In genomic region chr9:121107643-121108042, GRCm38 (mm10) we compare ENCODE assay signal across 7 mouse cellular contexts.
DNase-seq lines count a peak whose midpoint lies in the region; ATAC-seq and TF ChIP-seq lines count a peak whose summit lies in the region.

No protein-coding gene starts in this region.

- TF ChIP-seq EP300 in heart, adult 2 months (IDR thresholded peaks at IDR 0.05; ENCODE audit: insufficient read depth, low read depth, low read length), result no peak

- ATAC-seq in neural tube, embryonic 13.5 days (ENCODE audit: low read depth), result peak; percentile 70

- H3K79me2 ChIP-seq in heart, adult 2 months (replicated peaks; ENCODE audit: control insufficient read depth, insufficient read depth, low read length), result no peaks in the 10 kb centered on the region

- no peak for TF ChIP-seq CTCF in heart, adult 2 months (IDR thresholded peaks at IDR 0.05)

- no peak overlapping the region for H3K4me2 ChIP-seq in neural tube, embryonic 13.5 days

- no peak for DNase-seq in neural tube, embryonic 10.5 days (ENCODE audit: extremely low spot score, low spot score)
- DNase-seq in cerebellum, postnatal 14 days, result peak; percentile 98 to 99
- peak; percentile 48 to 77 for DNase-seq in heart, adult 2 months
- DNase-seq in layer of hippocampus, adult 9-10 months (ENCODE audit: low spot score), result peak; percentile 42
- peak; percentile 89 to 91 for DNase-seq in right cerebral cortex, postnatal 10 days (ENCODE audit: low spot score in 2 of 2)
- DNase-seq in B cell, adult 2 months, result no peak

- H3K36me3 ChIP-seq in neural tube, embryonic 13.5 days, result no peaks in the 10 kb centered on the region
- H3K36me3 ChIP-seq in heart, adult 2 months (ENCODE audit: control insufficient read depth, insufficient read depth, low read length), result no peaks in the 10 kb centered on the region

- TF ChIP-seq POLR2A in heart, adult 2 months (IDR thresholded peaks at IDR 0.05; ENCODE audit: insufficient read depth, low read depth, low read length), result no peak

- intact Hi-C loops in heart, adult 2 months (cut with DNase I), result no loop called here

- H3K4me1 ChIP-seq in neural tube, embryonic 13.5 days (replicated peaks), result peaks cover 51% of the 10 kb centered on the region
- no peaks in the 10 kb centered on the region for H3K4me1 ChIP-seq in heart, adult 2 months (ENCODE audit: control insufficient read depth, insufficient read depth, low read length)

- no peak overlapping the region for H3K4me3 ChIP-seq in neural tube, embryonic 13.5 days
- H3K4me3 ChIP-seq in heart, adult 2 months, result no peak overlapping the region

- 49% methylated on average over 5 of the region's 5 CpGs for WGBS in neural tube, embryonic 13.5 days
- 29% methylated on average over 5 of the region's 5 CpGs for WGBS in heart, adult 2 months

- H3K9ac ChIP-seq in neural tube, embryonic 13.5 days, result no peak overlapping the region; the same call in 1 of the 2 replicates
- H3K9ac ChIP-seq in heart, adult 2 months (ENCODE audit: low read depth, low read length), result no peak overlapping the region

- no peaks in the 10 kb centered on the region for H3K27me3 ChIP-seq in neural tube, embryonic 13.5 days
- H3K27me3 ChIP-seq in heart, adult 2 months (ENCODE audit: control insufficient read depth, insufficient read depth, low read length), result no peaks in the 10 kb centered on the region

- peak overlapping the region; percentile 61 for H3K27ac ChIP-seq in neural tube, embryonic 13.5 days (replicated peaks)
- H3K27ac ChIP-seq in heart, adult 2 months, result no peak overlapping the region

- H3K9me3 ChIP-seq in neural tube, embryonic 13.5 days, result no peaks in the 10 kb centered on the region

Comparison
In these comparisons a context has a peak if more than half of its experiments do, and no peak if none do; other contexts are left out.
1. DNase-seq: peak in cerebellum, postnatal 14 days (2 of 2), heart, adult 2 months (2 of 2), layer of hippocampus, adult 9-10 months (single experiment) and right cerebral cortex, postnatal 10 days (2 of 2); none in neural tube, embryonic 10.5 days (single experiment) and B cell, adult 2 months (0 of 2).